Comparison of ENCODE assay signal across 20 mouse cellular contexts in the genomic region with DNA sequence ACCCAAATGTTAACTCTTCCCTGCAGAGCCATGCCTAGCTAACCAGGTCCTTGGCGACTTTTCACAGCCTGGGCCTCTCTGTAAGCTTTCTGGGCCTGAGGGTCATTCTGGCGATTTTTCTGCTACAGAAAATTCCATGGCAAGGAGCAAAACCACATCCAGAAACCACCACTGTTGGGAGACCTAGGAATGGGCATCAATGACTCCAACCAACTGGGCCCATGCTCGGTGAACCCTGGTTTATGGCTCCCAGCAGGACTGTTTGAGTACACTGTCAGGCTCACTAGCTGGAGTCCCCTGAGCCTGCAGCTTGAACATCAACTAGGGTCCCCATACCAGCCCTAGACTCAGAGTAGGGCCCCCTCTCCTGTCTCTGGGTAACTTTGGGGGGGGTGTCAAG. TPM values are rescaled to one million over a fixed set of nuclear protein-coding genes. Genes with fewer than 3 reads are reported as not detected.
DNase-seq lines count a peak whose midpoint lies in the region; ATAC-seq lines count a peak whose summit lies in the region.
"Had no signal": no experiment of that assay in that cellular context is flagged by ENCODE, and none has a peak within 500 bp of the region (broad histone marks: within the 10 kb centered on the region; RNA-seq: fewer than 3 reads in every experiment).

No protein-coding gene starts in this region.

- no peak overlapping the region for H3K9ac ChIP-seq in lung, embryonic 15.5 days
- peak overlapping the region; percentile 97 for H3K9ac ChIP-seq in liver, embryonic 12.5 days
- no peak overlapping the region for H3K9ac ChIP-seq in stomach, embryonic 14.5 days (replicated peaks; ENCODE audit: low read depth, low read length)
- H3K9ac ChIP-seq: forebrain, embryonic 13.5 days; neural tube, embryonic 15.5 days had no signal

- H3K27ac ChIP-seq in lung, embryonic 15.5 days = peak overlapping the region; percentile 72
- peak overlapping the region; percentile 95 for H3K27ac ChIP-seq in liver, embryonic 12.5 days
- peak overlapping the region; percentile 84 for H3K27ac ChIP-seq in stomach, embryonic 14.5 days (ENCODE audit: low read length)
- H3K27ac ChIP-seq: forebrain, embryonic 13.5 days; neural tube, embryonic 15.5 days had no signal

- no peak overlapping the region for H3K4me2 ChIP-seq in lung, embryonic 15.5 days
- H3K4me2 ChIP-seq in liver, embryonic 12.5 days = peak overlapping the region; percentile 95
- no peak overlapping the region for H3K4me2 ChIP-seq in stomach, embryonic 14.5 days (replicated peaks; ENCODE audit: low read depth, low read length)
- H3K4me2 ChIP-seq: forebrain, embryonic 13.5 days; neural tube, embryonic 15.5 days had no signal

- no peak for ATAC-seq in lung, embryonic 15.5 days (ENCODE audit: borderline replicate concordance, extremely low read depth, low FRiP score, low TSS enrichment)
- ATAC-seq in liver, embryonic 12.5 days = no peak
- no peak for ATAC-seq in stomach, embryonic 14.5 days (ENCODE audit: insufficient number of reproducible peaks, insufficient read depth, low FRiP score, low read depth)
- ATAC-seq in monocyte, adult 5-6 weeks (replicated peaks; ENCODE audit: insufficient number of reproducible peaks, low FRiP score, low TSS enrichment, poor library complexity, severe bottlenecking) = no peak
- ATAC-seq: activated CD4-positive, CD25-positive, alpha-beta regulatory T cell, adult 4 months; CD4-positive, CD25-positive, alpha-beta regulatory T cell, adult 4 months; forebrain, embryonic 13.5 days; hindbrain, embryonic 16.5 days; intestine, embryonic 16.5 days had no signal

- 0 out of 2 replicates have a peak, but pooled peaks cover under 1% of the 10 kb centered on the region for H3K36me3 ChIP-seq in lung, embryonic 15.5 days
- peaks cover 53% of the 10 kb centered on the region for H3K36me3 ChIP-seq in liver, embryonic 12.5 days
- no peaks in the 10 kb centered on the region for H3K36me3 ChIP-seq in stomach, embryonic 14.5 days (ENCODE audit: control insufficient read depth, insufficient read depth, low read length)
- H3K36me3 ChIP-seq: neural tube, embryonic 15.5 days had no signal

- WGBS in lung, embryonic 15.5 days = 83% methylated on average over 3 of the region's 3 CpGs
- 77% methylated on average over 3 of the region's 3 CpGs for WGBS in liver, embryonic 12.5 days (ENCODE audit: insufficient replicate concordance)
- 86% methylated on average over 3 of the region's 3 CpGs for WGBS in stomach, embryonic 14.5 days

- no peaks in the 10 kb centered on the region for H3K9me3 ChIP-seq in lung, embryonic 15.5 days
- no peaks in the 10 kb centered on the region for H3K9me3 ChIP-seq in liver, embryonic 12.5 days (replicated peaks)
- no peaks in the 10 kb centered on the region for H3K9me3 ChIP-seq in stomach, embryonic 14.5 days (ENCODE audit: control insufficient read depth, low read depth, low read length)
- H3K9me3 ChIP-seq: forebrain, embryonic 13.5 days; neural tube, embryonic 15.5 days had no signal

- H3K4me1 ChIP-seq in lung, embryonic 15.5 days = peaks cover 65% of the 10 kb centered on the region
- peaks cover 88% of the 10 kb centered on the region for H3K4me1 ChIP-seq in liver, embryonic 12.5 days
- peaks cover 33% of the 10 kb centered on the region for H3K4me1 ChIP-seq in stomach, embryonic 14.5 days (ENCODE audit: control insufficient read depth, insufficient read depth, low read length)

- H3K27me3 ChIP-seq in lung, embryonic 15.5 days = no peaks in the 10 kb centered on the region
- no peaks in the 10 kb centered on the region for H3K27me3 ChIP-seq in liver, embryonic 12.5 days (replicated peaks)
- H3K27me3 ChIP-seq in stomach, embryonic 14.5 days (ENCODE audit: control insufficient read depth, insufficient read depth, low read length) = no peaks in the 10 kb centered on the region
- H3K27me3 ChIP-seq: forebrain, embryonic 13.5 days; neural tube, embryonic 15.5 days had no signal

- peak; percentile 5 for DNase-seq in adrenal gland, adult 8-10 months
- no peak for DNase-seq in adrenal gland, adult 2 months
- DNase-seq in lung, postnatal 25 days (ENCODE audit: low spot score) = no peak
- no peak for DNase-seq in kidney, postnatal 10 days
- DNase-seq: adrenal gland, postnatal 25 days; embryo, embryonic 11 days; gastrocnemius, postnatal 36 days; midbrain, embryonic 14.5 days; right cerebral cortex, postnatal 14 days; thymus, postnatal 14 days had no signal

- no peak overlapping the region for H3K4me3 ChIP-seq in lung, embryonic 15.5 days
- peak overlapping the region; percentile 94 for H3K4me3 ChIP-seq in liver, embryonic 12.5 days
- H3K4me3 ChIP-seq in stomach, embryonic 14.5 days (ENCODE audit: low read depth, low read length) = no peak overlapping the region
- H3K4me3 ChIP-seq: forebrain, embryonic 13.5 days; neural tube, embryonic 15.5 days had no signal

RNA-seq across cellular contexts. Expression of a gene that starts 4.1 kb away (rescaled TPM):
- total RNA-seq in adrenal gland, adult 8-10 months (2022) = 100 to 1,000 TPM; 296 to 432 (median 354) TPM
- 100 to 1,000 TPM; 310 to 426 TPM for total RNA-seq in adrenal gland, adult 2 months (2021)
- 461 and 645 TPM in 2 replicates for polyA plus RNA-seq in adrenal gland, adult 2 months (2012; rRNA removed)
- 139 and 155 TPM in 2 replicates for polyA plus RNA-seq in lung, embryonic 15.5 days (2015; fragmentation: Nextera tagmentation; extraction: Ambion mirVana)
- 151 and 172 TPM in 2 replicates for polyA plus RNA-seq in liver, embryonic 12.5 days (2016; fragmentation: Nextera tagmentation; extraction: Ambion mirVana)
- polyA plus RNA-seq in stomach, embryonic 14.5 days (2014; fragmentation: Nextera tagmentation; extraction: Ambion mirVana) = 207 and 214 TPM in 2 replicates
- total RNA-seq in monocyte, adult 5-6 weeks (2017) = 58.3 to 66.1 TPM (median 60.8 TPM) in 3 replicates

RNA-seq across cellular contexts. Expression of a gene that starts 19.1 kb away (rescaled TPM):
- total RNA-seq in adrenal gland, adult 8-10 months (2022) = 100 to 1,000 TPM; 105 to 127 (median 117) TPM
- 10 to 100 TPM; 89.7 to 96.8 TPM for total RNA-seq in adrenal gland, adult 2 months (2021)
- 43.0 and 55.4 TPM in 2 replicates for polyA plus RNA-seq in adrenal gland, adult 2 months (2012; rRNA removed)
- 139 and 140 TPM in 2 replicates for polyA plus RNA-seq in lung, embryonic 15.5 days (2015; fragmentation: Nextera tagmentation; extraction: Ambion mirVana)
- 83.0 and 86.7 TPM in 2 replicates for polyA plus RNA-seq in liver, embryonic 12.5 days (2016; fragmentation: Nextera tagmentation; extraction: Ambion mirVana)
- 158 and 161 TPM in 2 replicates for polyA plus RNA-seq in stomach, embryonic 14.5 days (2014; fragmentation: Nextera tagmentation; extraction: Ambion mirVana)
- total RNA-seq in monocyte, adult 5-6 weeks (2017) = 122 to 140 TPM (median 123 TPM) in 3 replicates

RNA-seq across cellular contexts. Expression of a gene that starts 45.7 kb away (rescaled TPM):
- 100 to 1,000 TPM; 100 to 115 (median 102) TPM for total RNA-seq in adrenal gland, adult 8-10 months (2022)
- 100 to 1,000 TPM; 123 to 167 TPM for total RNA-seq in adrenal gland, adult 2 months (2021)
- polyA plus RNA-seq in adrenal gland, adult 2 months (2012; rRNA removed) = 128 and 179 TPM in 2 replicates
- 56.1 and 64.7 TPM in 2 replicates for polyA plus RNA-seq in lung, embryonic 15.5 days (2015; fragmentation: Nextera tagmentation; extraction: Ambion mirVana)
- 36.5 and 42.3 TPM in 2 replicates for polyA plus RNA-seq in liver, embryonic 12.5 days (2016; fragmentation: Nextera tagmentation; extraction: Ambion mirVana)
- polyA plus RNA-seq in stomach, embryonic 14.5 days (2014; fragmentation: Nextera tagmentation; extraction: Ambion mirVana) = 45.9 and 49.3 TPM in 2 replicates
- total RNA-seq in monocyte, adult 5-6 weeks (2017) = 29.8 to 65.9 TPM (median 55.4 TPM) in 3 replicates
